Mouse (Mus musculus) cerebellum, adult 18-20 months (tissue): ENCODE data around the gene Trip13.

Experiments used
- DNase-seq, 2 experiments: peaks; one replicate each; pipeline ENCODE4 v3.0.0; 2021

The Trip13 gene

DNA sequence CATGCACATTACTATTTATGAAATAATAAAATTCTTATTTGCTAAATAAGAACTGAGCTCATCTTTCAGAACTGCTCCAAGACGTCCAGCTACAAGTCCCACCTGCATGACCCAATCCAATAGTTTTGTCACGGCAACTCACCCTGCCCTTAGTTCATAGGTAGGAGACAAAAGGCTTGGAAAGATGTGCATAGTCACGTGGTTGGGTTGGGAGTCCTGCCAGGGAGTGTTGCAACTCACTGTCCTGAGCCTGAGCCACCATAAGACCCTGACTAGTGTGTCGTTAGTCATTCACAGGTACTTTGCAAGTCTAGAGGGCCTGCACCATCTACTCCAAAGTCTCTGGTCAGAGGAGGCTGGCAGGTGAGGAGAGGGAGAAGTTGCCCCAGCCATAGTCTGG lies 51.5 kb downstream of the Trip13 start:
- DNase-seq = no peak

DNA sequence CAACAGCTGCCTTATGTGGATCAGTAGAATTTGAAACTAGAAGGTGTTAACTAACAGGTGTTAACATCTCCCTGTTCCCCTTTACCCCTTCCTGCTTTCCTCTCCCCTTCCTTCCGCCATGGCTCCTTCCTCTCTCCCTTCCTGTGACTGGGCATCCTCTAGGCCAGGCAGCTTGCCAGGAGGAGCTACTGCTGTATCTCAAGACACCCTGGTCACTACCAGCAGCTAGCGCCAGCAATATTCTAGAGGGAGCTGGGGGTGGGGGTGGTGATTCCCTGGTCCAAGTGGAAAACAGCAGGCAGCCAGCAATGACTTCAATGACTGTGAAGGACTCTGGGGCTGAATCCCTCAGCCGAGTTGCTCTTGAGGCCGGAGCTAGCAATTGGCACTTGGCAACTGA lies 51.9 kb downstream of the Trip13 start:
- DNase-seq = no peak

GRCm38 (mm10) chr13:73881347-73881746 lies 56.2 kb downstream of the Trip13 start:
- DNase-seq = no peak

GRCm38 (mm10) chr13:73879824-73880223 lies 57.8 kb downstream of the Trip13 start:
- peak; percentile 20 to 24 for DNase-seq

DNA sequence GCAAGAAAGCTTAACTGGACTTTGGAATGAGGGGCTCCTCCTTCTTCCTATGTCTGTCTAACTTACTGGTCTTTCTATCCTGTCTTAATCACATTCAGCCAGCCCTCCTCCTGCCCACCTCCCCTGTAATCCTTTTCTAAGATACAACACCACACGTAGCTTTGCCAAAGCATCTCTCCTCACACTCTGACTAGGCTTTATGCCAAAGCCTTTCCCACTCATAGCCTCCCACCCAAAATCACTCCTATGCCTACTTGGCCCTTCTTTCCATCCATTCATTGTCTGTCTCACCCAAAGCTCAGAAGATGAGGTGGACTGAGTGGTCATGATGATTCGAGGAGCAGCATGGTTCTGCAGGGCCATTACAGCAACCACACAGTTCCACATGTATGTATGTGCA lies 65.4 kb downstream of the Trip13 start:
- no peak for DNase-seq
